Mouse (Mus musculus): ENCODE results near the gene Gck.

The Gck gene

GRCm38 (mm10) chr11:5949586-5950352, at the start of gene Gck:
Gck (minus strand) TSS chr11:5950081.
- in situ Hi-C loops (cut with MboI; ENCODE audit: unreplicated experiment in 2 of 2): loop anchor here in 1 of 2 experiments (10.0 kb wide), 1 partner anchor 465 kb away; no protein-coding TSS in a partner anchor

DNA sequence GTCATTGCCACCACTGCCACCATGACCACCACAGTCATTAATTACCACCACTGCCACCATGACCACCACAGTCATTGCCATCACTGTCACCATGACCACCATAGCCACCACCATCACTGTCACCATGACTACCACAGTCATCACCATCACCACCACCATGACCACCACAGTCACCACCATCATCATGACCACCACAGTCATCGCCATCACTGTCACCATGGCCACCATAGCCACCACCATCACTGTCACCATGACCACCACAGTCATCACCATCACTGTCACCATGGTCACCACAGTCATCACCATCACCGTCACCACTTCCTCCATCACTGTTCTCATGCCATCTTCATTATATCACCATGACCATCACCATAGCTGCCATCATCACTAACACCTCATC, 48.6 kb upstream of the Gck start:
- in situ Hi-C loops (cut with MboI; ENCODE audit: unreplicated experiment in 2 of 2): loop anchor here (5.0 to 25.0 kb wide), 4 partner anchors 189 to 764 kb away; partner anchors contain the start of genes Tbrg4 (in 2 of the 2), Wap (in 2 of the 2) and Ppia (in 1 of the 2)

GRCm38 (mm10) chr11:5995989-5996388, 46.1 kb upstream of the Gck start:
- in situ Hi-C loops (cut with MboI; ENCODE audit: unreplicated experiment in 2 of 2): loop anchor here (5.0 to 25.0 kb wide), 4 partner anchors 191 to 766 kb away; partner anchors contain the start of genes Tbrg4 (in 2 of the 2), Wap (in 2 of the 2) and Ppia (in 1 of the 2)

DNA sequence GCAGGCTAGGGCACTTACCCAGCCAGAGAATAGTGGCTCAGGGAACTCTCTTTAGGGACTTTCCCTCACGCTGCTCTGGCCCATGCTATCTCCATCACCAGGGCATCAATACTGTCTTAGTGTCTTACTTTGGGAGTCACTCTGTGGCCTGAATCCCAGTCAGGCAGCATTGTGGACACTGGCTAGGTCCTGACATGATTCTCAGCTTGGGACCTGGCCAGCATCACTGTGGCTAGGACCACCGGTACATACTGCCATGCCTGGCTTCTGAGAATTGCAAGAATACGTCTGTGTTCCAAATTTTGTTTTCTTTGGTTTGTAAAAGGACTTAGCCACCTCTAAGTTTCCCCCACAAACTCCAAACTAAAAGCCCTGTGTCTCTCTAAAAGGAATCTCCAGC, 45.0 kb upstream of the Gck start:
- in situ Hi-C loops (cut with MboI; ENCODE audit: unreplicated experiment in 2 of 2): loop anchor here (5.0 to 25.0 kb wide), 7 partner anchors 32 to 767 kb away; partner anchors contain the start of genes Tbrg4 (in 2 of the 2), Wap (in 2 of the 2) and Ppia (in 1 of the 2)

GRCm38 (mm10) chr11:5994212-5994611, 44.3 kb upstream of the Gck start:
- in situ Hi-C loops (cut with MboI; ENCODE audit: unreplicated experiment in 2 of 2): loop anchor here (5.0 to 25.0 kb wide), 6 partner anchors 33 to 768 kb away; partner anchors contain the start of genes Tbrg4 (in 2 of the 2), Wap (in 2 of the 2) and Ppia (in 1 of the 2)

GRCm38 (mm10) chr11:5990910-5991309, 41.0 kb upstream of the Gck start:
- in situ Hi-C loops (cut with MboI; ENCODE audit: unreplicated experiment in 2 of 2): loop anchor here (5.0 to 25.0 kb wide), 6 partner anchors 36 to 771 kb away; partner anchors contain the start of genes Tbrg4 (in 2 of the 2), Wap (in 2 of the 2) and Ppia (in 1 of the 2)

DNA sequence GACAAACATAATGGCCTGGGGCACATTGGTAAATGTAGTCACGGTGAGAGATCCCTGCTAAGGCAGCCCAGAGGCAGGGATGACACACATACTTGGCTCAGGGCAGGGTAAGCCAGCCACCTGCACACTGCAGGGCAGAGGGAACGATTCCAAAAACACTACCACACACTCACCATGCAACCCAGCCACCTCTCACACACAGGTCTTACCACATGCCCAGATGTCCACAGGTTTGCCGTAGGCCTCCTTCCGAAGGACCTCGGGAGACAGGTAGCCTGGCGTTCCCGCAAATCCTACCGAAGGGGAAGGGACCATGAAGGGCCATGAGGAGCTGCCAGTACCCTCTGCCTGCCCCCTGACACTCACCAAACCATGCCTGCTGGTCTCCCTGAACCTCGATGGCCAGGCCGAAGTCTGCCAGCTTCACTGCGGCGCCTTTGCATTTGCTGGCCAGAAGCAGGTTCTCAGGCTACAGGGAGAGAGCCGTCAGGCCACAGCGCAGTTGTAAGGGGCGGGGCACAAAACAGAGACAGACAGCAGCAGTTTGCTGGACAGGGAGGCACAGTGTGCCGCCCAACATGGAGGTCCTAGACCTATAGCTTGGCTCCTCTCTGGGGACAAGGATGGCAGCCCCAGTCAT, 40.2 kb upstream of the Gck start:
- in situ Hi-C loops (cut with MboI; ENCODE audit: unreplicated experiment in 2 of 2): loop anchor here (5.0 to 25.0 kb wide), 6 partner anchors 37 to 772 kb away; partner anchors contain the start of genes Tbrg4 (in 2 of the 2), Wap (in 2 of the 2) and Ppia (in 1 of the 2)

- in situ Hi-C loops (cut with MboI; ENCODE audit: unreplicated experiment in 2 of 2): loop anchor here (25.0 kb wide), 2 partner anchors 649 to 774 kb away; partner anchors contain the start of genes Tbrg4 (in 2 of the 2) and Wap (in 2 of the 2)
Observed at GRCm38 (mm10) chr11:5988126-5988525, 38.2 kb upstream of the Gck start.

GRCm38 (mm10) chr11:5983629-5984028, 33.7 kb upstream of the Gck start:
- in situ Hi-C loops (cut with MboI; ENCODE audit: unreplicated experiment in 2 of 2): loop anchor here (25.0 kb wide), 2 partner anchors 654 to 779 kb away; partner anchors contain the start of genes Tbrg4 (in 2 of the 2) and Wap (in 2 of the 2)

DNA sequence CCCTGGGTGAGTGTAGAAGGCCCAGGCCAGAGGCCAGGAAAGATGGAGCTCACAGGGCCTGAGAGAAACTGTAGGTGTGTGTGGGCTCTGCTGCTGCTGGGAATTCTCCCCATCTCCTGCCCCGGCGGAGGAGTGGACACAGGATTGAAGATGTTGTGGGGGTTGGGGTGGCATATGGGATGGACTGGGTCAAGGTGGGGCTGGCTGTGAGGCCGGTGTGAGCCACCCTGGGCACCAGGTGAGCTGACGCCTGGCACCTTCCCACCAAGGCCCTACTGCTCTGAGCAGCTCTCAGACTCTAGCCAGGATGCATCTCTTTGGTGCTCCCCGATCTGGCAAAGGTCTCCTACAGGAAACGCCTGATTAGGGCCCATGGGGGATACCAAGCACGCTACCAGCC, 31.4 kb upstream of the Gck start:
- in situ Hi-C loops (cut with MboI; ENCODE audit: unreplicated experiment in 2 of 2): loop anchor here (25.0 kb wide), 2 partner anchors 656 to 781 kb away; partner anchors contain the start of genes Tbrg4 (in 2 of the 2) and Wap (in 2 of the 2)

- in situ Hi-C loops (cut with MboI; ENCODE audit: unreplicated experiment in 2 of 2): loop anchor here (25.0 kb wide), 2 partner anchors 657 to 782 kb away; partner anchors contain the start of genes Tbrg4 (in 2 of the 2) and Wap (in 2 of the 2)
Observed at GRCm38 (mm10) chr11:5980561-5980960, 30.7 kb upstream of the Gck start.

DNA sequence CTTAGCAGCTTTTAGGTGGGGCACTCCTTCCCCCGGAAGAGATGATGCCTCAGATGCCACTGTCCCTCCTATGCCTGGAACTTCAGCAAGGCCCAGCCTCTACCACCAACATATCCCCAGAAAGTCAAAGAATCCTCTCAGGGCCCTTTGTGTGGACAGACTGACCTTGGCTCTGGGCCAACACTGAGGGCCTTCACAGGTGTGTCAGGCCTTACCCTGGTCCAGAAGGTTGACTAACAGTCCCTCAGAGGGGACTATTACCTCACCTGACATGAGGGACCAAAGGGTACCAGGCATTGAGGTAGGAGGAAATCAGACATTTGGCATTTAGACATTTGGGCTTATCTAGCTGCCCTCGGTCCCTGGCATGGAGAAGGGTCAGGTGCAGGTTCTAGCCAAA, 30.2 kb upstream of the Gck start:
- in situ Hi-C loops (cut with MboI; ENCODE audit: unreplicated experiment in 2 of 2): loop anchor here (25.0 kb wide), 2 partner anchors 657 to 782 kb away; partner anchors contain the start of genes Tbrg4 (in 2 of the 2) and Wap (in 2 of the 2)

GRCm38 (mm10) chr11:5979088-5979487, 29.2 kb upstream of the Gck start:
- in situ Hi-C loops (cut with MboI; ENCODE audit: unreplicated experiment in 2 of 2): loop anchor here (25.0 kb wide), 2 partner anchors 658 to 783 kb away; partner anchors contain the start of genes Tbrg4 (in 2 of the 2) and Wap (in 2 of the 2)

DNA sequence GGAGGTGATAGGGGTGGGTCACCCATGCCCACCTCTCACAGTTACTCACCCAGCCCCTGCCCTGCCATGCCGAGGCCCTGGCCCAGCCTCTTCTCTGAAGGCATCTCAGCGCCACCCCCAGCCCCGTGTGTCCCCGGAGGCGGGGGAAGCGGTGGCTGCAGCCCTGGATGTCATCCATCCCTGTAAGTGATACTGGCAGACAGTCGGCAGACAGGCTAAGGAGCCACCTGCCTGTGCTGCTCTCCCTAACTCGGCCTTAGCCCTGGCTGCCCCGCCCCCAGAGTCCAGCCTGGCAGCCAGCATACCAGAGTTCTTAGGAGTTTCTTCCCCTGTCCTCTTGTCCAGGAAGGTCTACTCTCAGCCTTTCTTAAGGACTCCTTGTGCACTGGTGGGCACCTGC, 26.2 kb upstream of the Gck start:
- in situ Hi-C loops (cut with MboI; ENCODE audit: unreplicated experiment in 2 of 2): loop anchor here (25.0 kb wide), 2 partner anchors 661 to 786 kb away; partner anchors contain the start of genes Tbrg4 (in 2 of the 2) and Wap (in 2 of the 2)

DNA sequence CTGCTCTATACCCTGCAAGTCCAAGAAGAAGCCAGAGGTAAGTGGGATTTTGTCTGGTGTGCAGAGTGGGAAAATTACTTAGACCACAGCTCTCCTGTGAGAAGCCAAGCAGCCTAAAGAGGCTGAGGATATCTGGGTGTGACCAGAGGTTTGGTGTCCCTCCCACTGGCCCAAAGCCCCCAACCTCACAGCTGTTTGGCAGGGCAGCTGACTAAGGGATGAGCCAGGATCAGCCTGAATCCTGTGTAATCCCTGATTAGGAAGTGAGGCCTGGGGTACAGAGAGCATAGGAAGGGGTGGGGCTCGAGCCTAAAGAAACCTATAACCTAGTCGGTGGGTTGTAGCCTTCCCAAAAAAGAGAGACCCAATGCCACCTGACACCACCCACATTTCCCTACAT, 25.2 kb upstream of the Gck start:
- in situ Hi-C loops (cut with MboI; ENCODE audit: unreplicated experiment in 2 of 2): loop anchor here (25.0 kb wide), 2 partner anchors 662 to 787 kb away; partner anchors contain the start of genes Tbrg4 (in 2 of the 2) and Wap (in 2 of the 2)

- in situ Hi-C loops (cut with MboI; ENCODE audit: unreplicated experiment in 2 of 2): no loop called here
Observed at GRCm38 (mm10) chr11:5974053-5974452, 24.2 kb upstream of the Gck start.

- in situ Hi-C loops (cut with MboI; ENCODE audit: unreplicated experiment in 2 of 2): no loop called here
Observed at GRCm38 (mm10) chr11:5973151-5973550, 23.3 kb upstream of the Gck start.

DNA sequence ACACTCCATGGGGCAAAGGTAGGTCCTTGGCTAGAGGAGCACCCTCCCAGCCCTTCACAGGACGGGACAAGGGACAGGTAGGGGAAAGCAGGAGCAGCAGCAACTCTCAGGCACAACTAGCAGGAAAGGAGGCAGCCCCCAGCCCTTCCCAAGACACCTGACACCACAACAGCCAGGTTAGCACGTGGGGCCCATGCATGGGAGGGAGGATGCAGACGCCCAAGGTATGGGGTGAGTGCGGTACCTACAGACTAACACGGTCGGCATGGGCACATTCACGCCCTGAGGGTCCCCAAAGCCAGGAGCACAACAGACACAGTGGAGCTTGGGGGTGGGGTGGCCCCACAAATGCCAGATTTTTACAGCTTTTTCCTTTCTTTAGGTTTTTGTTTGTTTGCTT, 21.3 kb upstream of the Gck start:
- in situ Hi-C loops (cut with MboI; ENCODE audit: unreplicated experiment in 2 of 2): no loop called here

GRCm38 (mm10) chr11:5968223-5968622, 18.3 kb upstream of the Gck start:
- in situ Hi-C loops (cut with MboI; ENCODE audit: unreplicated experiment in 2 of 2): no loop called here

DNA sequence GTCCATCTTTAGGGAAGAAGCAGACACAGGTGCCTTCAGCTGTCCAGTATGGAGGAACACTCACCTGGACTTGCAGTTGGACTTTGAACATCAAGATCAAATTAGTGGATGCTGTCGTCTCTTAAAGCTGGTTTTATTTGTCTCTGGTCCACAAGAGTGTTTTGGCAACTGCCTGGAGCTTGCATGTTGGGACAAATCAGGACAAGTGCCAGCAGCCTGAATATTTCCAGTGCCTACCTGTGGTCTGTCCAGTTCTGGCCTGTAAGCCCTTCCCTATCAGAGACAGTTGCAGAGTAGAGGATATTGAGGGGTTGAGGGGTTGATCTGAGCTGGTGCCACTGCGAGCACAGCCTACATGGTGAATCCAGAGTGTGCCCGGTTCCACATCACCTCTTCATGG, 16.9 kb upstream of the Gck start:
- in situ Hi-C loops (cut with MboI; ENCODE audit: unreplicated experiment in 2 of 2): no loop called here
